Mouse (Mus musculus) regulatory T cell (primary cell): Measurements from ENCODE around the gene Cnp.

ENCODE experiments used
- in situ Hi-C: fragments of 300-600 bp; cut with MboI, MseI; formaldehyde crosslinking; loops from one replicate; pipeline ENCODE4 v1.15.1; 2025; ENCODE audit warnings: high pct_unique_total_duplicates

Cnp gene

DNA sequence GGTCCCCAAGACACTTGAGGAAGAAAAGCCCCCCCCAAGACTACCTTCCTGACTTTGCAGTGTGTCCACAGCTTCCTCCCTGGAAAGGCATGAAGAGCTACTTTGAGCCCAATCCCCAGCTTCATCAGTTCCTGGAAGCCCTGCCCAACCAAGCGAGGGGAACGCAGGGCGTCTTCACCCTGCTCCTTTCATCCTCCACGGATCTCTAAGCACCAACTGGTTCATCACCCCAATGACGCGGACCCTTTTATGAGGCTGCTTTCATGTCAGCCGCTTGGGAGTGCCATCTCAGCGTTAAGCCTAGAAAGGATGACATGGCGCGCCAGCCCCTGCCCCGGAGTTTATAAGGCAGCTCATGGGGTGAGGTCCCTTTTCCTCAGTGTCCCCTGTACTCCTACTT is 45.3 kb downstream of the Cnp start, which contains the start of gene Dnajc7:
Gene Dnajc7 (minus strand): TSS at position 187 of the 400 bp plus-strand sequence.
- in situ Hi-C loops = no loop called here

DNA sequence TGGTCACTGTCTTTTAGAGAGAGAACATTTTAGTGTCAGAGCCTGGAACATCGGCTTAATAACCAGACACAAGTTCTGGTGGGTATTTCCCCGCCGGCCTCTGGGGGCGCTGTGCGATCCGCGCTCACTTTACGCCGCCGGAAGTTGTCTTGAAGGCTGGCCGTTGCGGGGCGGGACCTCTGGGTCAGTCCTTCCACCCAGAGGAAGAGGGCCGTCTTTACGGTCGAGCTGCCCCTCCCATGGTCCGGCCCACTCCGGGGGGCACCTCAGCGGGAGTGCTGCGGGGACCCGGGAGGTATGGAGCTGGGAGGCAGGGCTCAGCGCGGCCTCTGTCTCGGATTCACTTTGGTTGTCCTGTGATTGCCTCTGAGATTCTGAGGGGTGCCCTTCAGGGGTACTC is 48.0 kb downstream of the Cnp start:
- in situ Hi-C loops = no loop called here

DNA sequence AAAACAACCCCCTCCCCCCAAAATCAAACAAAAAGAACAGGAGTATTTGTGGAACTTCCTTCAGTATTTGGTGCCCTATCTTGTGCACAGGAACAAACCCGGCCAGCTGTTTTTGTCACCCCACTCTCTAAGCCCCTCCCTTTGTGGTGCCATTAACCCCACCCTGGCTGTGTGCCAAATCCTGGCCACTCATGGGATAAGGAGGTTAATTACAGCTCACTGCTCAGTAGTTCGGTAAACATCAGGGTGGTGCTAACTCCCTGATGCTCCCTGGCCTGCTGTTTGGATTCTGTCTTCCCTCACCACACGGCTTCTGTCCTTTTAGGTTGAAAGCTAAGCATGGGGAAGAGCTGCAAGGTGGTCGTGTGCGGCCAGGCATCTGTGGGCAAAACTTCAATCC is 49.2 kb downstream of the Cnp start:
- in situ Hi-C loops = no loop called here

DNA sequence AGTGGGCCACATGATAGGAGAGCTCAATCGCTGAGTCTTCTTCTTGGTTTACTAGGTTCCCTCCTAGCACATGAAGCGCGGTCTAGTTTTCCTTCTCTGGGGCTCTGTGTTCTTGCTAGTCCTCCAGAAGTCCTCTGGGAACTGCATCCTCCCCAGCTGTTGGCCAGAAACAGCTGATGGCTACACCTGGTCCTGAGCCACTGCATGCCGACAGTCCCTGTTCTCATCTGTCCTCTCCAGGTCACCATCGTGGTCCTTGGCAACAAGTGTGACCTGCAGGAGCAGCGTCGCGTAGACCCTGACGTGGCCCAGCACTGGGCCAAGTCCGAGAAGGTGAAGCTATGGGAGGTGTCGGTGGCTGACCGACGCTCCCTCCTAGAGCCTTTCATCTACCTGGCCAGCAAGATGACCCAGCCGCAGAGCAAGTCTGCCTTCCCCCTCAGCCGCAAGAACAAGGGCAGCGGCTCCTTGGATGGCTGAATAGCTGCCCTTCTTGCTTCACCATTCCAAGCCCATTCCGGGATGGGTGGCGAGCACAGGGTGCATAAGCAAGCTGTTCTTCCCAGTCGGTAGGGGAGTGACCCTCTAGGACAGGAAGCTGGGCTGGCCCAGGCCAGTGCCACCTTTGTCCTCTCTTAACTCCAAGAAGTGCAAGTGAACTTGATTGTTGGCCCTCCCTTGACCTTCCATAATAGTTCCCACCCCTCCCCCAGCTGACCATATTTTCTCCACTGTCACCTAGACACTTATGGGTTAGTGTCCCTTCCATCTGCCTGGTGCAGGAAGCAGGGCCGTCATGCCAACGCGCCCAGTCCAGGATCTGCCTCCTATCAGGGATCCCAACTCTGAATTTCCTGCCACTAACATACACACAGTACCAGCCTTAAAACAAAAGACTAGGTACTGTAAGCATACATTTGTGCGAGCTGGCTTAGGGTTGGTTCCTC is 51.3 kb downstream of the Cnp start:
- in situ Hi-C loops = no loop called here

DNA sequence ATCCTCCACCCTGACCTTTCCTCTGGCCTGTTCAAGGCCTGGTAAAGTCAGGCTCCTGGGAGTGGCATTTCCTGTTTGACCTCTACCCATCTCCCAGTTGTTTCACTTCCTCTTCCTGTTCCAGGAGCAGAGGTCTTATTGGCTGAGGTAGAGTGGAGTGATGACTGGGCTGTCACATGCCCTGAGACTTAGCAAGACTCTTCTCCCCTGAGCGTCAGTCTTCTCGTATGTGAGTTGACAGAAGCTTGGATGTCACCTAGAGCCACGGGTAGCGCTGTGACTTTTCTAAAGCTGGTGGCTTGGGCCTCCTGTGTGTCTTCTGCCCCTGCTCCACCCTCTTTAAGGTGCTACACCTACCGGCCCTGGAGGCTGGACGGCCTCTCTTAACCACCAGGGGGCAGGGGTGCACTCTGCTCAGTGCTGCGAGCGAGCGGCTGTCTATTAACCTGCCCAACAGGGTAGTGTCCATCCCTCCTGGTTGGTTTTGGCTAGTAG is 52.0 kb downstream of the Cnp start:
- in situ Hi-C loops = no loop called here

DNA sequence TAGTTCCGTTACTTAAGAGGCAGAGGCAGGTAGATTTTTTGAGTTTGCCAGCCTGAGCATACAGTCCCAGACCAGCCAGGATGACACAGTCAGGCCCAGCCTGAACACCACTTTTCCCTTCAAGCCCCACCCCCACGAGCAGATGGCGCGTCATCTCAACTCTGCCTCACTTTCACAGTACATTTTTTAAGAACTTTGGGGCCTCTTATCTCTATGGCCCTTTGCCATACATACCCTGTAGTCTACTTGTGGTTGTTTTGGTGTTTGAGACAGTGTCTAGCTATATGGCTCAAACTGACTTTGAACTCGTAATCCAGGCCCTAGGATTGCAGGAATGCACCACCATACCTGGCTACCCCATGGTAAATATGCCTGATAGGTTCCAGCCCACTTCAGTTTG is 53.4 kb downstream of the Cnp start:
- in situ Hi-C loops = no loop called here

DNA sequence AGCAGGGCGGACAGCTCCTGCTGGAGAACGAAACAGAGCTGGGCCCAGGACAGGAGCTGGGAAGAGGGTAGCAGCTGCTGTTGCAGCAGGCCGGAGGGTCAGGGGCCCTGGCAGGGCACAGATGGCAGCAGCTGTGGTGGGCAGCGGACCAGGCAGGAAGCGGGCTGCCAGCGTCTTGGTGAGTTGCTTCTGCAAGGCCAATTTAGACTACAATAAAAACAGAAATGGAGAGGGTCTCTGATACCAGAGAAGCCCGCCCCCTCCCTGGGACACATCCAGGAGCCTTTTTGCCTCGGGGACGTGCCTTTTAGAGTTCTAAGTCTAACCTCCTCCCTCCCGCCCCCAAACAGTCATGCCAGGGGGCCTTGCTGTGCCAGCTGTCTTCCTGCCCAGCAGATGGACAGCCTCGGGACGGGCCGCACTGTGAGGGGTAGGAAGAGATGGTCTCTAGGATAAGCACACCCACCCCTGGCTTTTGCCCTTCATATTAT is 54.2 kb downstream of the Cnp start:
- in situ Hi-C loops = no loop called here

DNA sequence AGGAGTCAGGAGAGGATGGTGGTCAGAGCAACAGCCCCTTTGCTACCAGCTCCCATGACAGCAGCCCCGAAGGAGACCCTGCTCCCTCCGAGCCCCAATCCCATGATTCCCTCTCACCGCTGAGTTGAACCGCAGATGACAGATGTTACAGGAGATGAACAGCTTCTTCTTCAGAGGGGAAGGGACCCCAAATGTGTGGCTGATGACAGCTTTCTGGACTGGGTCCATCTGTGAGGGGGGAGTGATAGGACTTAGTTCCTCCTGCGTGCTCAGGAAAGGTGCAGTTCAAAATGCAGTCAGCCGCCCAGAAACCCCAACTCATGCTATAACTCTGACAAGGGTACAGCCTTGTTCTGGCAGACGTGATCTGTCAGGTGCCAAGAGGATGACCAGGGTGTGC is 59.8 kb downstream of the Cnp start:
- in situ Hi-C loops = no loop called here

DNA sequence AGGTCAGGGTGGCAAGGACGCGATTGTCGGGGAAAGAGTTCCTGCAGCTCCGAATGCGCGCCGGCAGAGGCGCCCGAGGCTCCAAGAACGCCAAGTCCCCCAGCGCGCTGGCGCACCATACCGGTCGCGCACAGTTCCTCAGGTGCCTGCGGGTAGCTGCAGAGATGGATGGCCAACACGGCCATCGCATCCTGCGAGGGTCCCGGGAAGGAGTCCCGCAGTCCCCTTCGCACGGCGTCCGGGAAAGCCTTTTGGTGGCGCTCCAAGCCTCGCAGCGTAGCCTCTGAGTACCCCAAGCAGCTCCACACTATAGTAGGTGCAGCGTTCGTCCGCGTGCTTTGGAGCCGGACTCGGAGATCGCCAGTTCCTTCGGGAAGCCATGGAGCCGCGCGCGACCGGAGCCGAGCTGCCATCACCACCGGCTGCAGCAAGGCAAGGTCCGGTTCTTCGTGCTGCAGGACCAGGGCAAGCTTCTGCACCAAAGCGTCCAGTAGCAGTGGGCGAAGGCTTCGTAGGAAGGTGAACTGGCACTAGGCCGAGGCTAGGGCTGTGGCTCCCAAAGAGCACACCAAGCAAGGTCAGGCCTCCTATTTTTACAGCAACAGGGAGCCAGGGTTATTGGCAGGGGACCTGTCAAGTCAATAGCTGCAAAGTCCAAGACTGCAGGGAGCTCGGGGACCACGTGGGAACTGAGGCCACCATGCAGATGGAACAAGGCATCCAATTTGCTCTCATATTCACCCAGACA is 65.6 kb downstream of the Cnp start:
- in situ Hi-C loops = loop anchor here (5.0 kb wide), 1 partner anchor 73 kb away; no protein-coding TSS in a partner anchor
